Mouse (Mus musculus) small intestine, adult 2 months (tissue): Measurements from ENCODE around the gene Cyp2c23.

ENCODE experiments used
- CTCF ChIP-seq: fragments of 200-500 bp; IDR thresholded peaks from 2 replicates; pipeline ENCODE4 v1.5.1; 2012; ENCODE audit warnings: low read depth, mild to moderate bottlenecking, control low read depth, inconsistent platforms, low read length, moderate library complexity, mixed read lengths; ENCODE audit not compliant: insufficient replicate concordance, insufficient read length; ENCODE audit errors: extremely low read depth
- POLR2A ChIP-seq: fragments of 200-500 bp; IDR thresholded peaks from 2 replicates; pipeline ENCODE4 v1.6.1; 2012; ENCODE audit warnings: low read depth, mild to moderate bottlenecking, control low read depth, inconsistent platforms, low read length, moderate library complexity

GRCm38 (mm10) chr19:44045847-44046246 is 16.8 kb upstream of the Cyp2c23 start:
- TF ChIP-seq CTCF (no peak), POLR2A (no peak)
